Mouse (Mus musculus) CD4-positive, CD25-positive, alpha-beta regulatory T cell, adult 2 months (primary cell): ENCODE results near the gene Mettl5.
"Not testable (repeated sequence)": the region's sequence is repeated elsewhere in the genome, so short reads cannot be mapped to it uniquely, and the experiment has no call there.

Source experiments
- DNase-seq: peaks from one replicate; pipeline ENCODE4 v3.0.0-alpha.2; 2012; ENCODE audit warnings: low read depth, low spot score

Gene Mettl5

DNA sequence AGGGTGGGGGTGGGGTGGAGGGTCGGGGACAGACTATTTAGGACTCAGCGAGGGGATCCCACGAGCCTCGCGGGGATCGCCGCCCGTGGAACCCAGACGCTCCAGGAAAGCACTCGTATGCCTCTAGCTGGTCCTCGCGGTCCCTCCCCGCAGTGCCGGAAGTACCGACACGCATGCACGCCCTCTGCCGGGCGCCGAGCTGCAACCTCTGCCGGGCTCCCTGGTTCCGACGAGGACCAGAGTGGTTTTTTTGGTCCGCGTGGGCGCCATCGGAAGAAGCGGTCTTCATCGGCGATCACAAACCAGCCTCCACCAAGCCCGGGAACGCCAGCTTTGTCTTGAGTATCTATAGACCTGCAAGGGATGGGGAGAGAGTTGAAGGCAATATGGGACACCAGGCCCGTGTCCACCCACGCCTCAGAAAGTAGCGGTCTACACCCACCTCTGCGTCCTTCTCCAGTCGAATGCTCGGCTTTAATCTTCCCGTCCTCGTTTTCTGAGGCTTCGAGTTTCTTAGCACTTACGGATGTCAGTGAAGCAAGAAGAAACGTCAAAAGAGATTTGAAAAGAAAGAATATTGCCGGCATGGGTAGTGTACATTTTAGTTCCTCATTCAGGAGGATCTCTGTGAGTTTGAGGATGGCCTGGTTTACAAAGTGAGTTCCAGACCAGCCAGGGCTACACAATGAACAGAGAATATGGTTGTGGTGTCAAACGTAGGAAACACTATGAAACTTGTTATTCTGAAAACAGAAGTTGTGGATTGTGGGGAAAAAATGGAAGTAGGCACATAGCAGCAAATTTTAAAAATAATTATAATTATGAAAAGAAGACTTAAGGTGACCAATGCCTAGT lies at the start of gene Mettl5:
Gene Mettl5 (minus strand): TSS at position 165 of the 855 bp plus-strand sequence.
- peak; percentile 95 for DNase-seq

DNA sequence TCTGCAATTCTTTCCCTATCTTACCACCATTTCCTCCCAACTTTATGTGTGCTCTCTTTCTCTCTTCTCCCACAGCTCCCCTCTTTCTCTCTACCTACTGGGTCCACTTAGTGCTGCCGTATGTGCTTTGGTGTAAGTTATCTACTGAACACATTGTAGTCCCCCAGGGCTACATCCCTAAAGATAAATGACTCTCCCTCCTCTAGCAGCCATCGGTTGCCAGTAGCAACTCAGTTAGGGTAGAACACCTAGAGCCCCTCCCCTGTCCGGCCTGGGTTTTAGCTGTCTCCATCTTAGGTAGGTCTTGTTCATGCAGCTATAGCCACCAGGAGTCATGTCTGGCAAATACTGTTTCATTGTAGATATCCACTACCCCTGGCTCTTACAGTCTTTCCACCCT lies 39.5 kb upstream of the Mettl5 start:
- no peak for DNase-seq

DNA sequence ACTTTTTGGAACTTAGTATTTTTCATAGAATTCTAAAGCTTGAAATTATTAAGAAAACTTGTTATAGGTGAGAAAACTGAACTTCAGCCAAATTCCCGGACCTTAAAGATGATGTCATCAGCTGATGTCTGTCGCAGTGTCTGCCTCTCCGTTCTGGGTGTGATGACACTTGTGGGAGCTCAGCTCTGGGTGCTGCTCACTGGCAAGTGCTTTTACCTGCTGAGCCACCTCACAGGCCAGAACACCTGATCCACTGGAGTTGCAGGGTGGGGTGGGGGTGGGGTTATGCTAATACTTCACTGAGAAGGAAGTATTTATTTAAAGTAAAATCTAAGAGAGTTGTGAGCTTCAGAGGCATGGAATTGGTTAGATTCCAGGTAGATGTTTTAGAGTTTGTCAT lies 31.9 kb upstream of the Mettl5 start:
- DNase-seq = no peak

DNA sequence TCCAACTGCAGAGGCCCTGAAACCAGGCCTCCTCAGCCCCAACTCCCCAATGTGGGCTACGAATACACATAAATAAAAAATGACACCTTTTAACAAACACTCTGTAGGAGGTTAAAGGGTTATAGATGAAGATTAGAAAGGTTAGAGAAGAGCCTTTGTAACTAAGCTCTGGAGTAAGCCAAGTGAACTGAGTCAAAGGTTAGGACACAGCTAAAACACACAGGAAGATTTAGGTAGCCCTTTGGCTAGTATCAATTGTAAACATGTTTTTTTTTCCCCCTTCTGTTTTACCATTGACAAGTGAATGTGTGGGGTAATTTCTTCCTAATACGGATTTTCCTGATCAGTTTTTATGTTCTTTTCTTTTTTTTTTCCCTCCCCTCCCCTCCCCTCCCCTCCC lies 27.4 kb upstream of the Mettl5 start:
- DNase-seq = no peak

DNA sequence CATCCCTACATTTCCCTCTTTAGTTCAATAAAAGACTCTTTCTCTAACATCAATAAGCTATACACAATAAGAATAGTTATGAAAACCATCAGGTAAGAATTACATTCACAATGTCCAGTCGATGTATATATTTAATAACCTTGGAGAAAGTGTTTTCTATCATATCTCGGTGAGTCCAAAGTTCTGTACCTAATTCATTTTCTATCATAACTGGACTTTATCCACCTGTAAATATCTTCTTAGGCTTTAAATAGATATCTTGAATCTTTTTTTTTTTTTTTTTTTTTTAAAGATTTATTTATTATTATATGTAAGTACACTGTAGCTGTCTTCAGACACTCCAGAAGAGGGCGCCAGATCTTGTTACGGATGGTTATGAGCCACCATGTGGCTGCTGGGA lies 22.0 kb upstream of the Mettl5 start:
- DNase-seq = not testable (repeated sequence)

DNA sequence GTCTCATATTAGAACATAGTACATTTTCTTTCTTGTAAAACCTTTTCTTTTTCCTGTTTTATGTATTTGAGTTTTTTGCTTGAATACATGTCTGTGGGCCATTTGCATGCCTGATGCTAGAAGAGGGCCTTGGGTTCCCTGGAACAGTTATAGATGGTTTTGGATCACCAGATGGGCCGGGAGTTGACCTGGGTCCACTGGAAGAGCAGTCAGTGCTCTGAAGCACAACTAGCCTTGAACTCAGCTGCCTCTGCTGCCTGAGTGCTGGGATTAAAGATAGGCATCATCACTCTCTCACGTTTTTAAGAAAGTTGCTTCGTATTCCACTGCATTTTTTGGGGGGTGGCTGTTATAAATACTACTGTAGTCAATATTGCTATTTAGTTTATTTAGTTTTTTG lies 18.1 kb upstream of the Mettl5 start:
- DNase-seq = no peak

DNA sequence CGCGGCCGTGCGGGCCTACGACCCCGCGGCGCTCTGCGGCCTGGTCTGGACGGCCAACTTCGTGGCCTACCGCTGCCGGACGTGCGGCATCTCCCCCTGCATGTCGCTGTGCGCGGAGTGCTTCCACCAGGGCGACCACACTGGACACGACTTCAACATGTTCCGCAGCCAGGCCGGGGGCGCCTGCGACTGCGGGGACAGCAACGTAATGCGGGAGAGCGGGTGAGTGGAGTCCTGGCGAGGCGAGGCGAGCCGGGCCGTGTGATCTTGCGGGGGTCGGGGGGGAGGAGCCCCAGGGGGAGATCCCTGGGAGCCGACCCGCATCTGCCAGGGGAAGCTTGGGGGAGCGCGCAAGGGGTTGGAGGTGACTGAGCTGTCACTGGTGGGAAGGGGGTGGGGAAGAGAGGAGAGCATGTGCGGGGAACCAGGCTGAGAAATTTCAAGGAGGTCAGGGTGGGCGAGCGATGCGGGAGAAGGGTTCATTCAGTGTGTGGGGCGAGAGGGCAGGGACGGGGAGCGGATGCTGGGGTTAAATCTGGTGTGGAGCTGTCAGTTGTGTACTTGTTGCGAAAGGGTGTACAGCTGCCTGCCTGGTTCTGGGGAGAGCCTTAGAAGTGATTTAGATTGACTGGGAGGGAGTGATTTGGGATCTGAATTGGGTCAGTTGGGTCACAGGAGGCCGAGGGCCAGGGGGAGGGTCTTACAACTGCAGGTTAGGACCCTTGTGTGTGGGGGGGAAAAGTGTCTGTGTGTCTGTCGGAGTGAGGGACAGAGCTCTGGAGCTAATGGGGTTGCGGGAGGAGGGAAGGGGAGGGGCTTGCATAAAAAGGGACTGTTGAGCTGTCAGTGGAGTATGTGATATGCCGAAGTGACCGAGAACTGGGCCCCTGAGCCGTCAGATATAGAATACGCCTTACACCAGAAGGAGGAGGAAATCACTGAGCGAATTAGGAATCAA lies 12.5 kb upstream of the Mettl5 start:
- peak; percentile 71 for DNase-seq

DNA sequence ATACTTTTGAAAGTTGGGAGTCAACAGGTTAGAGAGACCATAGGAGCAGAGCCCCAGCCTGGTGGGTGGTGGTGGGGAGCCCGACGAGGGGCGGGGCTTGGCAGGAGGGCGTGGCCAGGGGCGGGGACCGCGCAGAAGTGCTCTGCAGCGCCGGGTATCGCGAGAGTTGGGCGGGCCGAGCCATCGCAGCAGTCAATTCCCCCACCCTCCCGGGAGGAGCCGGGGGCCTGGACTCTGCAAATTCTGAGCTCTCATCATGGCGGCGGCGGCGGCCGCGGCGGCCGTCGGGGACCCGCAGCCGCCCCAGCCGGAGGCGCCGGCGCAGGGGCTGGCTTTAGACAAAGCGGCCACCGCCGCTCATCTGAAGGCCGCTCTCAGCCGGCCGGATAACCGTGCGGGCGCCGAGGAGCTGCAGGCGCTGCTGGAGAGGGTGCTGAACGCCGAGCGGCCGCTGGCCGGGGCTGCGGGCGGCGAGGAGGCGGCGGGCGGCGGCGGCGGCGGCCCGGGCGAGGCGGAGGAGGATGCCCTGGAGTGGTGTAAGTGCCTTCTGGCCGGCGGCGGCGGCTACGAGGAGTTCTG lies 11.7 kb upstream of the Mettl5 start, which contains the start of gene Ubr3:
Gene Ubr3 (plus strand): TSS at position 208 of the 579 bp plus-strand sequence.
- DNase-seq = peak; percentile 99

DNA sequence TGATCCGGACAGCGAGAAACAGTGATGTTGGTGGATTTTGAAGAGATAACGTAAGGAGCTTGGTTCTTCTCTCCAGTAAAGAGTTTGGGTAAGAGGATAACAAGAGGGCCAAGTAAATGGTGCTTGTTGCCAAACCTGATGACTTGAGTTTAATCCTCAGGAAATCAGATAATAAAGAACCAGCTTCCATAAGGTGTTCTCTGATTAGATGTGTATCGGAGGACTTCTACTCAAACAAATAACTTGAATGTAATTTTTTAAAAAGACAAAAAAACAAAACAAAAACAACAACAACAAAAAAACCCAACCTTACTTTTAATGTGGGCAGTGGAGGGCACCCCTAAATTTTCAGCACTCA lies 10.8 kb upstream of the Mettl5 start:
- no peak for DNase-seq

DNA sequence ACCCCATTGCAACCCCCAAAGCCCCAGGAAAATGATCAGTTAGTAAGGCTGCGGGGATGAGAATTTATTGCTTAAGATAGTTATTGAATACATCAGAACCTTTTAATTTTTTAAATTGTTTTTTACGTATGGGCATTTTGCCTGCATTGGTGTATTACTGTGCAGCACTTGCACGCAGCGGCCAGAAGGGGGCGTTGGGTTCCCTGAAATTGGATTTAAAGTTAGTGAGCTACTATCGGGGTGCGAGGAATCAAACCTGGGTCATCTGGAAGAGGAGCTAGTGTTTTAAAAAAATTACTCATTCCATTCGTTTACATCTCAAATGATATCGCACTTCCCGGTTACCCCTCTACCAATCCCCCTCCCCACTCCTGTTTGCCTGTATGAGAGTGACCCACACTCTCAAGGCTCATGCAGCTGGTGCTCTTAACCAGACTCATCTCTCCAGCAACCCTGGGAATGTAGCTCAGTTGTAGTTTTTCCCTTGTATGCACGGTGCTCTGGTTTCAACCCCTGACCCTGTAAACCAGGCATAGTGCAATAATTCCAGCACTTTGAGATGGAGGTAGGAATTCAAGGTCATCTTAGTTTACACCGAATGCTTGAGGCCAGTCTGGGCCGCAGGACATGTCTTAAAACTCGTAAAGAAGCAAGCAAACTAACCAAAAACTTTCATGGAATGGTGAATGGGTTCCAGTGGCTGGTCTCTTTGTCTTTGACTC lies 10.2 kb upstream of the Mettl5 start:
- DNase-seq = peak; percentile 63

DNA sequence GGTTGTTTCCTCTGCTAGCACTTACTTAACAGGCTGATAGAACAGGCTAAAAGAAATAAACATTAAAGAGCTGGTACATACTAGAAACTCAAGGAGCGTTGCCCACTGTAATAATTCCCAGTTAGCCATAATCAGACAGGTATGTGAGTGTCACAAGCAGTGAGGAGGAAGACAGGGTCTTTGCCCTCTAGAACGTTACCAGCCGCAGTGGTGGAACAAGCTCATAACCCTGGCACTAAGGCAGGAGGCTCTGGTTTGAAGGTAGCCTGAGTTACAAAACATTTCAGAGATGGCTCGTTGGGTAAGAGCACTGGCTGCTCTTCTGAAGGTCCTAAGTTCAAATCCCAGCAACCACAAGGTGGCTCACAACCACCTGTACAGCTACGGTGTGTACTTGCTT lies 8.5 kb upstream of the Mettl5 start:
- DNase-seq = no peak

DNA sequence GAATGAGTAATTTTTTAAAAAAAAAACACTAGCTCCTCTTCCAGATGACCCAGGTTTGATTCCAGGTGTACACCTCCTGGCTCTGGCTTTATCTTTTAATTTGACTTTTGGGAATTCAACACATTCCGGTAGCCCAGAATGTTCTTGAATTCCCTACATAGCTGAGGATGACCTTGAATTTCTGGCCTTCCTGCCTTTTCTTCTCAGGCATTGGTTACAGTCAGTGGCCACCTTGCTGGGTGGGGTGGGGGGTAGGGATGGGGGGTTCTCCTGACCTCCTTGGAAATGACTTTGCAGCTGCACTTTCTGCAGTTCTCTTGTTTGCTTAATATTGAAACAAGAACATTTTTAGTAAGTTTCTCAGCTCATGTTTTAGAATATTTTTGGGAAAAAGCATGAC lies 7.7 kb upstream of the Mettl5 start:
- DNase-seq = no peak

DNA sequence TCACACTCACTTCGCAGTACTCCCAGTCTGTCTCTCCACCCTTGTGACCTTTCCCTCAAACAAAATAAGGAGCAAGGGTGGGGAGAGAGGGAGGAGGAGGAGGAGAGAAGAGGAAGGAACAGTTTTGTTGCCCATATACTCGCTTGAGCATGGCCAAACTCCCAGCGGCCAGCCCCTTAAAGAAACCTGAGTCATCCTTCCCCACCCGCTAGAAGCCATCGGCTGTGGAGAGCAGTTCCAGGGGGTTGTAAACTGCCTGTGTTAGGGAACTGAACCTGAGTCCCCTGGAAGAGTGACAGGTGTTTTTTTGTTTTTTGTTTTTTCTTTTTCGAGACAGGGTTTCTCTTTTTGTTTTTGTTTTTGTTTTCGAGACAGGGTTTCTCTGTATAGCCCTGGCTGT lies 5.4 kb upstream of the Mettl5 start:
- DNase-seq = no peak

DNA sequence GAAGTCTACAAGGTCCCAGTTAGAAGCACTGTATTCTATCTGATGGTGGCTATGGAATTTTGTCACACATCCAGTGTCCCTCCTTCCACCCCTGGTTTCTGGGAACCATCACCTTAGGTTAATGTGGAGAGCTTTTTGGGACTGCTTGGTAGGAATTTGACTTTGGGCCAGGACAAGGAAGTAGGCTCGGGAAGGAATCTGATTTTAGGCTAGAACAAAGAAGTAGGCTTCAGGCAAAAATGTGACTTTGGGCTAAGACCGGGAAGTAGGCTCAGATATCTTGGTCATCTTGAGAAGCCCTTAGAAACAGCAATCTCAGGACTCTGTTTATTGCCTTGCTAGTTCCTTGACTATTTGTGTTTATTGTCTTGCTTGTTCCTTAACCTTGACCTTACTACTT lies 3.5 kb upstream of the Mettl5 start:
- no peak for DNase-seq

DNA sequence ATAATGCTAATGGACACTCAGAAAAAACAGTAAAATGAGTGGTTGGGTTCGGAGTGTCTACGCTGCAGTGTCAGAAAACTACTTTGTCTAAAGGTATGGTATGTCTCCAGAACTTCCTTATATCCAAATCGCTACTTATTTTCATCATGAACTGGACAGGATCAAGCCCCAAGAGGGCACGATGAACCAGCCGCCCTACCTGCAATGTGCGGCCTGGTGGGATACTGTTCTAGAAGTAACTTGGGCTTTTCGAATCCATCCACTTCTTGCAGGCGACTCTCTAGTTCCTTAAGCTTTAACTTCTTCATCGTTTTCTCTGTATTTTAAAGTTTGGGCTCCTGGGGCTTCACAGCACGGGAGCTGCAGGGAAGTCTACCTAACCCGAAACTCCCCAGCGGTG lies 365 bp downstream of the Mettl5 start:
- DNase-seq = no peak

DNA sequence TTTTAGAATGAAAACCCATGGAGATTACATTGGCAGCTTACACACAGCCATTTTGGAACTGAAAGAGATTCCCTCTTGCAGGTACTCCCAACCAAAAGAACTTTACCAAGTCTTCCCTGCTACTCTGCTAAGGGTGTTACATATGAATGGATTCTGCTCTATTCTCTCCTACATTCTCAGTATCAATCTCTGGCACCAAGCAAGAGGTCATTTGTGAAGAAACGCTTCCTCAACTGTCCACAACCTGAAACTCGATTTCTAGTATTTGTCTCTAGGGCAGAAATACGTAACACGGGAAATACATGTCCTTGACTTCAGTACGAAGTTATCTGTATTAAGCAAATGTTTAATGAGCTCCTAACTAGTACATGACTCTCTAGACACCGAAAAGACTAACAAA lies 834 bp downstream of the Mettl5 start:
- no peak for DNase-seq

DNA sequence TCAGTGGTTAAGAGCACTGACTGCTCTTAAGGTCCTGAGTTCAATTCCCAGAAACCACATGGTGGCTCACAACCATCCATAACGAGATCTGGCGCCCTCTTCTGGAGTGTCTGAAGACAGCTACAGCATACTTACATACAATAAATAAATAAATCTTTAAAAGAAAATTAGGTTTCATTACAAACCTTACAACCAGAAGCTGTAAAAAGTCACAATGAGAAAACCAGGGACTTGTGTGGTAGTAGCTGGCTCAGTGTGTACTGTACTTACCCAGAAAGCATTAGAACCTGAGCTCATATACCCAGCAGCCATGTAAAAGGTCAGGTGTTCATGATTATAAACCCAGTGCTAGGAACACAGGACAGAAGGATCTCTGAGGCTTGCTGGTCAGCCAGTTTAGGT lies 1.4 kb downstream of the Mettl5 start:
- no peak for DNase-seq

DNA sequence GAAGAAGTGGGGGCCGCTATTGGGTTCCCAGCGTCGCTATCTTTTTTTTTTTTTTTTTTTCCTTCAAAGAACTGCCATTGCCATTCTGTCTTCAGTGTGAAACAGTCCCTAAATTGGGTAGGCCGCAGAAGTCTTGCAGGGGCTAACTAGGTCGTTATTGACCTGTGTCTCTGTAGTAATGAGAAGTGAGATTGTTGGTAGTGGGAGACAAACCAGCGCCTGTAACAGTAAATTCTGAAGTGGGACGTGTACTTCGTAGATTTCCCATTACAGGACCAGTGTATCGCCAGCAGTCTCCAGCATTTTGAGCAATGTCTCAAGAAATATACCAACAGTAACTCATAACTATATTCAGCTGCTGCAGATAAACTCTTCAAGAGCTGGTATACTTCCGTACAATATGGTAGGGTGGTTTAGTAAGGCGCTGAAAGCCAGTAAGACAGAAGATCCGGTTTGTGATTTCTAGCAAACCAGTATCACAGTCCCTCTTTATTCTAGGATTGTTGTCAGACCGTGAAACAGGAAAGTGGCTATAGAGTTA lies 23.2 kb downstream of the Mettl5 start:
- DNase-seq = peak; percentile 30

DNA sequence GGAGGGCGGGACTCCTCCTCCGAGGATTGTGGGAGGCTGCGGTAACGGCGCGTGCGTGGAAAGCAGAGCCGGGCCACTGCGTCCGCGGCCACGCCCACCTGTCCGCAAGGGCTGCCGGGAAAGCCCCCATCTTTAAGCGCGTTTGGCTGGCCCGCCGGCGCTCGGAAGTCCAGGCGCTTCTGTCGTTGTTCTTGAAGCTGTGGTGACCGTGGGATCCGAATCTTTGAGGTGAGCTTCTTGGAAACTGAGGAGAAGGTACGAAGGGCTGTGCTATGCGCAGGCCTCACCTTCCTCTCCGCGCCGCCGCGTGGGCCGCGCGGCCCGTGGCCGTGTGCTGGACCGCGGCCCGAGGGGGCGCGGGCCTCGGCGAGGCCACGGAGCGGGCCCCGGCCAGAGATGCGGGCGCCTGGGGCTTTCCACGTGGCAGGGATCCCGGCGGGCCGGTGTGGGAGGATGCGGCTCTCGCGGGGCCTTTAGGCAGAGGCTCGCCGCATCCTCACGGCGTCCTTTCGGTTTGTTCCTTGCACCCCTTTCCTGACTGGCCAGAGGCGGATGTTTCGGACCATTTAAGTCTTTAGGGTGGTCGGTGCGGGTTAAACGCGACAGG lies 23.8 kb downstream of the Mettl5 start, which contains the start of gene Ssb:
Gene Ssb (plus strand): TSS at position 78 of the 607 bp plus-strand sequence.
- peak; percentile 97 for DNase-seq

DNA sequence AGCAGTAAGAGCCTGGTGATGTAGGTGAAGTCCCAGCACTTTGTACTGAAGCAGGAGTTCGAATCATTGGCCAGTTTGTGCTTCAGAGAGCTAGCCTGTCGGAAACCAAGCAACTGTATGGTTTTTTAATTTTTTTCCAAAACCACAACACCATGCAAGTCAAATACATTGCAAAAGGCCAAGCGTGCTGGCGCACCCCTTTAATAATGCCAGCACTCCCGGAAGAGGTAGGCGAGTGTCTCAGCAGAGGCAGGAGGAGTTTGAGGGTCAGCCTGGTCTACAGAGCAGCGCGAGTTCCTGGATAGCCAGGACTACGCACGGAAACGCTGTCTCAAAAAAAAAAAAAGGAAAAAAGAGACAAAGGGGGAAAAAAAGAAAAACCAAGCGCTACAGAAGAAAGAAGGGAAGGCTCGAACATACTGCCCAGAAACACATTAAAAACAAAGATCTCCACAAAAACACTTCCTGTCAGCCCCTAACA lies 24.4 kb downstream of the Mettl5 start:
- peak; percentile 61 for DNase-seq

DNA sequence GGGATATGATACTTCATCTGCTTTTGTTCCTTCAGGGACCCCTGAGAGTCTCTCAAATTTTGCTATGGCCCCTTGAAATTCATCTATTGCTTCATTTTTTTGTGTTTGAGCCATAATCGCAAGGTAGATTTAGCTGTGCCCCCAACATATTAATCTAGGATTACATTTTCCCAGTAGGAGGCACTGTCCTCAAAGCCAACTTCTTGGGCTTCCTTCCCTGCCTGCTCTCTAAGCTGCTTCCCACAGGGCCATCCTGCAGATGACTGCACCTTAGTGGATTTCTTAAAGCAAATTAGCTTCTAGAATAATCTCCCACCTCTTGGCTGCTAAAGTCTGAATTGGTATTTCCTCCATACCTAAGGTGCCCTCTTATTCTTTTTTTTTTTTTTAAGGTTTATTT lies 27.5 kb downstream of the Mettl5 start:
- peak; percentile 35 for DNase-seq
